Mouse (Mus musculus) layer of hippocampus, postnatal 36 days (tissue): ENCODE measurements around the gene Irf2. TPM values are rescaled to one million over a fixed set of nuclear protein-coding genes. Genes with fewer than 3 reads are reported as not detected.
A peak's percentile ranks its signal among the peaks of the same experiment; 100 is the strongest.

ENCODE experiments used
- DNase-seq, 2 experiments: peaks; one replicate each; pipeline ENCODE4 v3.0.0; 2022
- total RNA-seq, 2 experiments: library from RNA; stranded (reverse); gene quantifications; 2 replicates each; pipeline ENCODE4 v1.2.3; 2021

The Irf2 gene
- total RNA-seq, 2 experiments from 2014 or later, result 61.8 to 62.2 TPM

GRCm38 (mm10) chr8:46758131-46758530 is 18.6 kb downstream of the Irf2 start:
- DNase-seq, result no peak

DNA sequence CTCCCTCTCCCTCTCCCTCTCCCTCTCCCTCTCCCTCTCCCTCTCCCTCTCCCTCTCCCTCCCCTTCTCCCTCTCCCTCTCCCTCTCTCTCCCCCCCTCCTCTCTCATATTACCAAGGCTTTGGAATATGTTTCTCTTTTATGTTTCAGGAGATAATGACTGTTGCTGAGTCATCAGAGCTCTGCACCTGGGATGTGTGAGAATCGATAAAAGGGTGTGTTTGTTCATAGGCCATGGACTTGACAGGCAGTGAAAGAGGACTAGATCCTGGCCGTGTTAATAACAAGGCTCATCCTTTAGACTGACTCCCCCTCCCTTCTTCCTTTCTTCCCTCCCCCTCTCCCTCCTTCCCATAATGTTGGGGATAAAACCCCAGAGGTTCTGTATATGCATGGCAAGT is 19.1 kb downstream of the Irf2 start:
- no peak for DNase-seq

GRCm38 (mm10) chr8:46759562-46759961 is 20.0 kb downstream of the Irf2 start:
- no peak for DNase-seq

DNA sequence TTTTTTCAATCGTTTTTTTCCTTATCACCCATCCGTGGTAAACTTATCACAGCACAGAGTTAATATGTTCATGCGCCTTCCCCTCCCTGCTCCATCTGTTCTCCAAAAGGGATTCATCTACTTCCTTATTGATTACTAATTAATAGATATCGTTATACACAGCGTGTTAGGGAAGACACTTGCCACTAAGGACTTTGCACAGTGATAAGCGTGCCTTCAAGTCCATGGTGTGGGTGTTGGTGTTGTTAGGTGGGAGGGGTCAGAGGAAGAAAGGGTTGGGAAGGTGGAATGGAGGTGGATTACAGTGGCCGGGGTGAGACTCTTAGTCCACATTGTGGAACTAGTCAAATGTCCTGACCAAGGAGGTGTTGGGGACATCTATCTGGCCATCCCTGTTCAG is 21.2 kb downstream of the Irf2 start:
- no peak for DNase-seq

GRCm38 (mm10) chr8:46761454-46761853 is 21.9 kb downstream of the Irf2 start:
- no peak for DNase-seq

GRCm38 (mm10) chr8:46769408-46770180 is 30.1 kb downstream of the Irf2 start:
- peak; percentile 46 to 62 for DNase-seq

DNA sequence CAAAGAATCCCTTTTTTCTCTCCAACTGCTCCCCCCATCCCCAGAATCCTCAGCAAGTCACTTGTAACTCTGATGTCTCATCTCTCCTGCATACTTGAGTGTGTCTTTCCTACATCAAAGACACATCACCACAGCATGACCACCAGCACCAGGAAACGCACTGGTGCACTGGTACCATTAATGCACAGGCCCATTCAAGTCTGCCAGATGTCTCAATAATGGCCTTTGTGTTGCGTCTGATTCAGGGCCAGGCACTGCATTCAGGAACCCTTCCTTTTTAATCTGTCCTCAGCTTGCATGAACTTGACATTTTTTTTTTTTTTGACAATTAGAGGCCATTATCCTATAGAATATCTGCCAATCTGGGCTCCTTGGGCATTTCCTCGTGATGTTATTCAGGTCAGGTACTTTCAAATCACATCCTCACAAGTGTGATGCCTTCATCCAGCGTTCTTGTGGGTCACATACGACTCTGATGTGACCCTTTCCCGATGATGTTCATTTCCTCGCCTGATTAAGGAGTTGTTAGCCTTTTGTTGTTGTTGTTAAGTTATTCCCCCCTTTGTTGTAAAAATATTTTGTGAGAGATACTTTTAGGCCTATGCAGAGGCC is 31.5 kb downstream of the Irf2 start:
- DNase-seq, result no peak

DNA sequence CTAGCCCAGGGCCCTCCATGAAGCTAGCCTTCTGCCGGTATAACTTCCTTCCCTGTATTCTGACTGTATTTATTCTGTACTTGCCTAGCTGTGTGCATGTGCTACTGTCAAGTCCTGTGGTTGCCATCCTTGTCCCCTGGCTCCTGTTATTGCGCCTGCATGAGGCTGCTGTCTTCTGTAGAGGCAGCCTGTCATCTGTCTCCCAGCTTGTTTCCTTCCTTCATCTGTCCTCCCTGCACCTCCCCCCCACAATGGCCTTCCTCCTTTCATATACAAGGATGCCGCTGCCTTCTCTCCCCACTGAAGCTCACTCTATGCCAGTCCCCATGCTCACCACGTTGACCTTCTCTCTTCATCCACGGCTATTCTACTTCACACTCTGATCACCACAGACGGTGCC is 33.3 kb downstream of the Irf2 start:
- no peak for DNase-seq

DNA sequence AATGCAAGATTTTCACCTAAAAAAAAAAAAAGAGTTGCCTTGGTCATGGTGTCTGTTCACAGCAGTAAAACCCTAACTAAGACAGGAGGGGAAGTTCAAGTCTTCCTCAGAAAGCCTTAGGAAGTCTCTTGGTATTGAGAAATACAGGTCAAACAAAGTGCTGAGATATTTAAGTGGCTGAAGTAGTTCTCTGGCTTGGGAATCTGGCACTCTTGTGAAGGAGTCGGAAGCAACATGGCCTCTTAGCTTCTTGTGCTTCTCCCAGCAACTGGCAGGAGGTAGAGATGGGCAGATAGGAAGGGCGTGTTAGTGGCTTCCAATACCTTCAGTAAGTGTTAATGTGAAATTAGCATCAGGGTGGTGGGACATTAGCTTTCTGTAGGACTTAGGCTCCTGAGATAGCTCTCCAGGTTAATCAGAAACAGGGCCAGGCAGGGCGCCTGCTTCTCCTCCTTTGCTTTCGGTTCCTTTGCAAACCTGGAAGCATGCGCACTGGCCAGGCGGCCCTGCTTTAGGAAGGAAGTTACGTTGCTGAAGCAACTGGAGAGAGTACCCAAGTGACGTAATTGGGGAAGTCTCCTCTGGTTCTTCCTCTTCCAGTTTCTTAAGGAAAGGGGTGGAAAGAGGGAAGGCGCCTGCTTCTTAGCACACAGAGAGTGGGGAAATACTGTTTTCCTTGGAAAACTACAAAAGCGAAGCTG is 38.4 kb downstream of the Irf2 start:
- DNase-seq, result no peak

GRCm38 (mm10) chr8:46781067-46781657 is 41.6 kb downstream of the Irf2 start:
- no peak for DNase-seq

- no peak for DNase-seq
Measured at GRCm38 (mm10) chr8:46782254-46782653, 42.7 kb downstream of the Irf2 start.

- DNase-seq, result no peak
Measured at GRCm38 (mm10) chr8:46785070-46785469, 45.5 kb downstream of the Irf2 start.

- no peak for DNase-seq
Measured at GRCm38 (mm10) chr8:46785926-46786325, 46.4 kb downstream of the Irf2 start.

- no peak for DNase-seq
Measured at GRCm38 (mm10) chr8:46789091-46789881, 49.8 kb downstream of the Irf2 start.

- no peak for DNase-seq
Measured at GRCm38 (mm10) chr8:46791664-46792371, 52.3 kb downstream of the Irf2 start.

DNA sequence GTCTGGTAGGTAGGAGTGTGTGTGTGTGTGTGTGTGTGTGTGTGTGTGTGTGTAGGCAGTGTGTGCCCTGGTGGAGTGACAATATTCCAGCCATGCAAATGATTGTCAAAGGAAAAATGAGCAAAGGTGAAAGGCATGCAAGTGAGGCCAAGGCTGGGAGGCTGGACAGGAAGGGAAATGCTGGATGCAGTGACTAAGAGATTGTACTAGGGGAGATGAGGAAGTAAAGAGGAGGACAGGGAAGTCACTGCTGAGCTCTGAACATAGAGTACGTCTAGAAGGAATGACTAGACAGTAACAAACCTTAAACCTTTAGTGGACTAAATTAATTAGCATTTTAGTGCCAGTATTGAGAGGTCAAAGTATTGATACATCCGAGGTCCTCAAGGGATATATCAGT is 53.1 kb downstream of the Irf2 start:
- DNase-seq, result no peak

GRCm38 (mm10) chr8:46793248-46793647 is 53.7 kb downstream of the Irf2 start:
- DNase-seq, result no peak

- DNase-seq, result no peak
Measured at GRCm38 (mm10) chr8:46794317-46794716, 54.8 kb downstream of the Irf2 start.

- DNase-seq, result no peak
Measured at GRCm38 (mm10) chr8:46799212-46799611, 59.7 kb downstream of the Irf2 start.

- DNase-seq, result no peak
Measured at GRCm38 (mm10) chr8:46799706-46800105, 60.2 kb downstream of the Irf2 start.

DNA sequence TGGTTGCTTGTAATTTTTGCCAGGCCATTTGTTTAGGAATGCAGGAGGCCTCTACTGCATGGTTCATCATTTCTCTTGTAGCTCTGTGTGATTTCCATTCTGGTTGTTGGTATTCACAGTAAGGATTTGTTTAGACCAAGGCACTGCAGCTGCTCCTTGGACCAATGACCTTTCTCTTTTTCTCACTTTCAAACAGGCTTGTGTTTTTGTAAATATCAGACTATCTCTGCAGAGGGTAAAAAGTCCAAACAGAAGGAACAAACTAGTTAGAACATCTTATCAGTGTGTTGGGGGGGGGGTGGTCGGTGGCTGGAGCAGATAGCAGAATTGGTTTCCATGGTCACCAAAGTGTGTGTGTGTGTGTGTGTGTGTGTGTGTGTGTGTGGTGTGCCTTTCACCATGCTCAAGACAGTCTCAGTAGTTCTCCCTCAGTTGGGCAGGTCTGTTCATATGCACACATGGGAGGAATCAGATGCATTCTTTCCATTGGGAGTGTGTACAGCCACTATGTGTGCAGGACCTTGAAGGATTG is 61.7 kb downstream of the Irf2 start:
- no peak for DNase-seq
